Mouse (Mus musculus): ENCODE measurements around the gene Micall1.

Micall1 gene

DNA sequence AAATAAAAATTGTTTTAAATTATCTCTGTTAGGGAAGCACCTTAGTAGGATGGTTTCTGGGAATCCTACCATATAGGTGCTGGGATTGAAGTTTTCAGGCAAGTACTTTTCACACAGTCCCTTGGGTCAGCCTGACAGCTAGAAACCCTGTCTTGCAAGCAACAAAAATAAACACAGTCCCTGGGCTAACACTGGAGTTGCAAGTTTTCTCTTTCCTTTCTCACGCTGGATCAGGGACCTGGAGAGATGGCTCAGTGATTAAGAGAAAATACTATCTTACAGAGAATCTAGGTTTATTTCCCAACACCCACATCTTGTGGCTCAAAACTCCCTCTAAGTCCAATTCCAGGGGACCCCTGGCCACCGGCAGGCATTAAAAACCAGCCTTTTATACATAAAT is 11.6 kb upstream of the Micall1 start:
- in situ Hi-C loops (cut with MboI, MseI) = no loop called here

DNA sequence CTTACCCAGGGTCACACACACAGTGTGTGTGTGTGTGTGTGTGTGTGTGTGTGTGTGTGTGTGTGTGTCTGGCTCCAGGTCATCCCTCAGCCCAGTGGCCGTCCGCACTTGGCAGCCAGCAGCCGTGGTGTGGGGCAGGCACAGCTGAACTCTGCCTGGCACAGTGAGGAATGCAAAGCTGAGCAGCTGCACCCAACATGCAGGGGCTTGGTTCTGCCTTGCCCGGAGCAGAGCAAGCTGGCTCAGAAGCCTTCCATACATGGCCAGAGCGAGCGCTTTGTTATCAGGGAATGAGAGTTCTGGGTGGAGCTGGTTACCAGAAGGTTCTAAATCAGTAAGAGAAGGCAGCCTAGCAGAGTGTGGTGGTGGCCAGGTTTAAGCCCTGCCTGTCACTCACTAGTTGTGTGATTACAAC is 11.1 kb upstream of the Micall1 start:
- in situ Hi-C loops (cut with MboI, MseI) = no loop called here

DNA sequence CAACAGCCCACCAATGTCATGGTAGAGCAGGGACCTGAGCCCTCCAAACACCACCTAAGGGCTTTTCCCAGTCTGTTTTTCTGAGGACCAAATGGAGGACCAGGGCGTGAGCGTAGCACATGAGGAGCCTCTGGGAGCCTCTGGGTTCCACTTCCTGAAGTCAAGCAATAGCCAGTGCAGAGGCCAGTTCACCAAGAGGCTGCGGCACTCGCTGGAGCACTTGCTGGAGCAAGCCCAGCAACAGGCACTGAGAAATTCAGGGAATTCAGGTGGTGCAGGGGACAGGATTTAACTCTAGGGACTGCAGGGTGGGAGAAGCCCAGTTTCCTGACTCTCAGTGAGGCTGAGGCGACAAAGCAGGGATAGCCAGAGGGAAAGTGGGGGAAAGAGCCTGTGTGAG is 10.5 kb upstream of the Micall1 start:
- in situ Hi-C loops (cut with MboI, MseI) = no loop called here

DNA sequence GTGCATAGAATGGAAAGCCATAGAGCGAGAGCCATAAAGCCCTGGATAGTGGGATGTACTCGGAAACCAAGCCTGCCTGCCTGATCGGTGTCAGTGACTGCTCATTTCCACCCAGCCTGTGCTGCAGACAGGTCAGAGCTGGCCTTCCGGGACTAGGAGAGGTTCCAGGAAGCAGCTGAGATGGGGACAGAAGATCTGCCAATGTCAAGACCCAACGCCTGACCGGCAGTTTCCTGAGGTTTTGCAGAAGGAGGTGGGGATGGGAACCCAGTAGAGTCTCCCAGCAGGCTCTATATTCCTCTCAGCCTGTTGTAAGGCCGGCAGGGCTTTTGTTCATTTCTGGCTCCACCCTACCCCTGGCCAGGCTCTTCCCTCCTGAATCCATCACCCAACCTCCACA is 9.8 kb upstream of the Micall1 start:
- in situ Hi-C loops (cut with MboI, MseI) = no loop called here

DNA sequence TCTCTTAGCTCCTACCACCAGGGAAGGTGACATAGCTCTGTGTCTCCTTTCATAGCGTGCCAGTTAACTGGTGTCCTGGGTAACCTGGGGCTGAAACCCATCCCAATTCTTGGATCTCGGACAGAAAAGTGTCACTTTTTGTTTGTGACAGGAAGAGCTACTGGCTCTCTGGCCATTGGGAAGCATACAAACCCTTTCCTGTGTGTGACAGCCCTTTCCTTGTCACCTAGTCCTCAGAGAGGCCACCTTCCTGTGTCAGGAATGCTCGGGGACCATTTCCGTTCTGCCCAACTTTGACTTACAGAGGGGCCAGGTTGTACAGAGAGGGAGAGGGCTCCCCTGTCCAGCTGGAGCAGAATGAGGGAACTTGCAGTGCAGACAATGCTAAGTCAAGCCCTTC is 9.2 kb upstream of the Micall1 start:
- in situ Hi-C loops (cut with MboI, MseI) = no loop called here

DNA sequence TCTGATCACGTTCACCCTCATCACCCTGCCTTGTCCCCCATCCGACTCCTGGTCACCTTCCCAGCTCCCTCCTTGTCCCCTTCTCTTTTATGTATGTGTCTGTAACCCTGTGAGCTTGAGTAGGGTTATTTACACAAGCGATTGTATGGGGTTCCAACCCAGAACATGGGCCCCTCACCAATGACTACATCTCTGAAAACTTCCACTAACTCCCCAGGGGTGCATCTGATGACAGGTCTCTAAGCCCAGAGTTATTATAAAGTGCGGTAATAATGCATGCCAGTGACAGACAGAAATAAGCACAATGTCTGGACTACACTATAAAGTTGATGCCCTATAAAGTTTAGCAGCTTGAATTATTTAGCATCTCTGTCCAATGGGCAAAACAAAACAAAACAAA is 8.3 kb upstream of the Micall1 start:
- in situ Hi-C loops (cut with MboI, MseI) = no loop called here

DNA sequence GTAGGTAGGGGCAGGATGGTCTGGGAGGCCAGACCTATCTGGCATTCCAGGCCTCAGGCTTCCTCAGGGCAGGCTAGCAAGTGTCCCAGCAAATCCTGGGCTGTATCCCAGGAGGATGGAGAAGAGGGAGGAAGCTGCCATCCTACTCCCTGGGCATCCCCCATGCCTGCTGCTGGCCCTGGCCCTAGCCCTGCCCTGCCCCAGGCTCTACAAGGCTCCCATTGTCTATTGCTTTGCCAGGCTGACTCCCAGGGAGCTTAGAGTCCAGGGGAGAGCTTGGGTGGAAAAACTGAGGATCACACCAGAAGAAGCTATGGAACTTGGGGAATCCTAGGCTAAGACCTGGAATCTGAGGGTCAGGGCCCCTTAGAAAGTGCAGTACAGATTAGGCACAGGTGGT is 7.2 kb upstream of the Micall1 start:
- in situ Hi-C loops (cut with MboI, MseI) = no loop called here

DNA sequence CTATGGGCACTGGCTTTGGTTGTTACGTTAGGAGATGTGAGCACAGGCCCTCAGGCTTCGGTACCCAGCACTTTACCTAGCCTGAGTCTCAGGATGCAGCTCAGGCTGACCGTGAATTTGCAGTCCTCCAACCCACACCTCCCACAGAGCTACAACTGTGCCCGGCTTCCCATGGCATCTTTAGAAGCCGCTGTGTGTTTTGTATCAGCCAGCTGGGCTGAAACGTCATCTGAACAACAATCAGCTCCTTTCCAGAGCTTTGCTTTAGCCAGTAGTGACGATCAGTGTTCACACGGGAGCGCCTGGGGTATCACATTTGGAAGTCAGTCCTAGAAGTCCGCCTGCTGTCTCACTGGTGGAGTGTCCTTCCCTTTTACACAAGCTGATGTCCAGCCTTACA is 5.4 kb upstream of the Micall1 start:
- in situ Hi-C loops (cut with MboI, MseI) = no loop called here

DNA sequence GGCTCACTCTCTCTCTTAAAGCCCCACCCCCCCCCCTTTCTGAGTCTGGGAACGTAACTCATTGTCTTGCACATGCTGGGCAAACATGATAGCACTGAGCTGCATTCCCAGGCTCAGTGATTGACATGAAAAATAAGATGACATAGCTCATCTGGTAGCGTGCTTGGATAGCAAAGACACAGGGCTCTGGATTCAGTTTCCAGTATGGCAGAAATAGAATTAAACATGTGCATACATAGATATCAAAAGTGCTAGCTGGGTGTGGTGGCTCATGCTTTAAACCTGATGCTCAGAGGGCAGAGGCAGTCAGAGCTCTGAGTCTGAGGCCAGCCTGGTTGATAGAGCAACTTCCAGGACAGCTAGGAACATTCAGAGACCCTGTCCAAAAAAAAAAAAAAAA is 2.9 kb upstream of the Micall1 start:
- in situ Hi-C loops (cut with MboI, MseI) = no loop called here

DNA sequence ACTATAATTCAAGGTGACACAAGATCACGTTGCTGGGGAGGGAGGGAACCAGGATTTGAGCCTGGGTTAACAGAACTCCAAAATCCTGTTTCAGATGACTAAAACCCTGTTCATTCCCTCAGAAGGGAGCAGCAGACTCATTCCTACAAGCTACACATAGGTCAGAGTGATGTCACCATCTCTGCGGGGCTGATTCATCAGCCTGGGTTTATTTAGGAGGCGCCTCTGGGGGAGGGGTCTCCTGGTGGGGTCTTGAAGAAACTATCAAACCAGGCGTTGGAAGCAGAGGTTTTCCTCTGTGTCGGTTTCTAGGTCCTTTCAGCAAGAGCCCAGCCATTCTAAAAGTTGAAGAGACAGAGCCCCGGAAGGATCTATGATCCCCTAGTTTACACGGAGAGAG is 732 bp upstream of the Micall1 start:
- in situ Hi-C loops (cut with MboI, MseI) = no loop called here

DNA sequence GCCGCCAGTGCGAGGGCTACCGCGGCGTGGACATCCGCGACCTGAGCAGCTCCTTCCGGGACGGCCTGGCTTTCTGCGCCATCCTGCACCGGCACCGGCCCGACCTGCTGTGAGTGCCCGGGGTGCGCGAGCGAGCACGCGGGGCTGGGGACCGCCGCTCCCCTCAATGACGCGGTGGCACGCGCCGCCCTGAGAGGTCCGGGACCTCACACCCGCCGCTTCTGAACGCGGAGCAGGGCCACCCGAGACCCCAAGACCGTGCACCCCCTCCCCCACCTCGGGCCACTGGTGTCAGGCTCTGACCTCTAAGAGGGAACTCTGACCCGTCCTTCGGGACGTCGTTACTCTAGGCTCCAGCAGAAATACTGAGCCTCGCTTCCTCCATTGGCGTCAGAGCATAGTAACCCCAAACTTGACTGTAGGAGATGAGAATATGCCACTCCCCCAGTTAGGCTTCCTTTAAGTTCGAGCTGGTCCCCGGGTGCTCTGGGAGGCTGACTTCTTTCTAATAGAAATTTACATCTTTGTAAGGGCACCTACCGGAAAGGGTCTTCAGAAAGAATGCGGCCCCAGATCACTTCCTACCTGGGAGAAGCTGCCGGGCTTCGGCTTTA is 730 bp downstream of the Micall1 start:
- in situ Hi-C loops (cut with MboI, MseI) = no loop called here

DNA sequence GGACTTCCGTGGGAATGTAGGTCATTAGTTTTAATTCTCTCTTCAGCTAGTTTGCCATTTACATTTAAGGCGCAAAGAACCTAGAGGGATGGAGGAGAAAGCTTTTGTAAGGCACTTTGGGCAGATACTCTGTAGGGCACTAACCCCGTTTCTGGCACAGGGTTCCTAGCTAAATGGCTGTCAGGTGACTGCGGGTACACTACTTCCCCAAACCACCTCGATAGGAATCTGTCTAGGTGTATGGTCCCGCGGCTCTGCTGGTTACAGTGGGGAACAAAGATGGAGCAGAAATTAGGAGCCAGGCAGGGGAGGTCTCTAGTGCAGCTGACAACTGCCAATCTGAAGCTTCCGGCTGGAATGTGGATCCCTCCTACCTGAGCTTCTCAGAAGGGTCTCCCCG is 1.3 kb downstream of the Micall1 start:
- in situ Hi-C loops (cut with MboI, MseI) = no loop called here

DNA sequence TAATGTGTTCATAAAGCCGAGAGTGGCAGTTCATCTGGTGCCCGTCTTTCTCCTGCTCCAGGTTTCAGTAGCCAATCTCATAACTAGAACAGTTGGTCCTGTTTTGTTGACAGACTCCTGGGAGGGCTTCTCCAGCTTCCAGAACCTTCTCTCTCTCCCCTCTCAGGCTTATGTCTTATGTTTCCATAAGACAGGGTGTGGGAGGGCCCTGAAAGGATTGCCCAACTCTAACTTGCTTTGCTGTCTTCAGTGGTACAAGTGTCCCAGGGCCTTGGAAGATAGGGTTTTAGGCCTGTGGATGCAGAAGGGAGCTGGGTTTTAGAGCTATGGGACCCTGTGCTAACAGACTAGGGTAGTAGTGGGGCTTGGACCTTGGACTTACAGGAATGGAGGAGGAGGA is 1.8 kb downstream of the Micall1 start:
- in situ Hi-C loops (cut with MboI, MseI) = no loop called here

DNA sequence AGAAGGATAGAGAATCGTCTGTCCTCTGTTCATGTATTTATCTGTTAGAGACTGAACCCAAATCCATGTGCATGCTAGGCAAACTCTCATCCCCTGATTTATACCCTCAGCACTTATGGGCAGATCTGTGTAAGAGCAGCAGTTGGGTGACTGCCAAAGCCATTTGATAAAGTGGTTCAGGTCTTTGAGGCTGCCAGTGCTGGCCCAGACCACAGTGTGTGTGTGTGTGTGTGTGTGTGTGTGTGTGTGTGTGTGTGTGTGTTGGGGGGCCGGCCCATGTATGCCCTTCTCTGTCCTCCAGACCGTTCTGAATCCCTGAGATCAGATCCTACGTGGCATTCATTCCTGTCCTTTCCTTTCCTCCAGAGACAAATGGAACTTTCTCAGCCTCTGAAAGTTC is 3.1 kb downstream of the Micall1 start:
- in situ Hi-C loops (cut with MboI, MseI) = no loop called here

DNA sequence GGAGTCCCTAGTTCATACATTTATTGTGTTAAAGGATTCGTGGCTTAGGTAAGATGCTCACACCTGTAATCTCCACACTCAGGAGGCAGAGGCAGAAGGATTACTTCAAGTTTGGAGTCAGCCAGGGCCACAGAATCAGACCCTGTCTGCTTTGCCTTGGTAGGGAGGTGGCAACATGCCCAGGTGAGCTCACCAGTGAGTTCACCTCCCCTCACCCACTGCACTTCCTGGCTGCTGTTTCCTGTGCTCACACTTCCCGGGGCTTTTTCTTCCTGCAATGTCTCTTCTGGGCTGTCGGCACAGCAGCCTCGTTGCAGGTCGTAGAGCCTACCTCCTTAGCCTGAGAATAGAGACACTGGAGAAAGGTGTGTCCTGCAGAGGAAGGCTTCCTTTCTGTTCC is 6.6 kb downstream of the Micall1 start:
- in situ Hi-C loops (cut with MboI, MseI) = no loop called here

DNA sequence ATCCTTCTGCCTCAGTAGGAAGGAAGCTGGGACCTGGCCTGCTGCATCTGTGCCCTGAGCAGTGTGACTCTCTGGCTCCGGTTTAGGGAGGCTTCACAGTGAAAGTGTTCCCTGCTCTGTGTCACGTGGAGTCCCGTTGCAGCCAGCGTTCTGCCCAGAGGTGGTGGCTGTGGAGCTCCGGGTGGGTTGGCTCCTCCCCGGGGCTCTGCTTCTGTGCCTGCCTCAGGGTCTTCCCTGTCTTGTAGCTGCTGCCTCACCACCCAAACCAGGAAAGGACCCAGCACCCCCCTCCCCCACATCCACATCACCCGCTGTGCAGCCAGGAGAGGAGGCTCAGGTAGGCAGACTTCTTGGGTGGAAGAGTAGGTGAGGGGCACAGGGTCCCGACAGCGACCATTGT is 10.8 kb downstream of the Micall1 start:
- in situ Hi-C loops (cut with MboI, MseI) = no loop called here

DNA sequence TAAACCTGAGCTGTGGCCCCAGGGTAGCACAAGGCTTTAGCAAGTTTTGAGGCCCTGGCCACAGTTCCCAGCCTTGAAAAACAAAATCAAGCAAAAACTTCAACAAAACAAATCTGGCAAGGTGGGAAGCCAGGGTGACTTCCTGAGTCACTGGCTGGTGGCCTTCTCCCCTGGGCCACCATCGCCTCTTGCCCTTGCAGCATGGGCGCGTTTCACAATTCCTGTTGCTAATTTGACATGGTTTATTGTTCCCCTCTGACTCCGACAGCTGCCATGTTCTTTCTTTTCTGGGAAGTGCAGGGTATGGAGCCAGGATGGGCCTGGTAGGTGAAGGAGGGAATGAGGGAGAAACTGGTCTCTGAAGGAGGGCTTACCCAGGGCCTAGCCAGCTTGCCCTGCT is 13.4 kb downstream of the Micall1 start:
- in situ Hi-C loops (cut with MboI, MseI) = no loop called here

DNA sequence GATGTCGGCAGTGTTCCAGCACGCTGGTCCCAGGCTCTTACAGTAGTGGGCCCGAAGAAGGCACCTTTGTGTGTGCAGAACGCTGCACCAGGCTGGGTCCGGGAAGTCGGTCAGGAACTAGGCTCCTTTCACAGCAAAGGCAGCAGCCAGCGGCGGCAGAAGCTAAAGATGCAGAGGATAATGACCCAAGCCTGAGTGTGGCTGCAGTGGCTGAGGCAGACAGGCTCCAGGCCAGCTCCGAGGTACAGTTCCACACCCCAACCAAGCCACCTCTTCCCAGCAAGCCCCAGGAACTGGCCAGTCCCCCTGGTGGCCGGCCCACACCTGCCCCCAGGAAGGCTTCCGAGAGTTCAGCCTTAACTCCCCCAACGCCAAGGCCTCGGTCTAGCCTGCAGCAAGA is 13.8 kb downstream of the Micall1 start:
- in situ Hi-C loops (cut with MboI, MseI) = no loop called here

DNA sequence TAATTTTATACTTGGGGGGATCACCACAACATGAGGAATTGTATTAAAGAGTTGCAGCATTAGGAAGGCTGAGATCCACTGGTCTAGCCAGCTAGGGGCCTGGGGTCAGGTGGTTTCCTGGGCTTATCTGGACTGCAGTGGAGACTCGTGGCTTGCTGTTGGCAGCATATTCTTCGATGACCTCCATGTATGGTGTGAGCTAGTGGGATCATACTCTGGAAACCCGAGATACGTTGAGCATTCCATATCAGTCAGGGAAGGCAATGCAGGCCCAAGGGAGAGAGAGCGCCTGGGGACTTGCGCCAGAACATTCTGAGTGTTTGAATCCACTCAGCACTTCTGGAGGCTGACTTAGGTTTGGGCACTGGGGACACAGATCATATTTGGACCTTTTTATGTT is 15.1 kb downstream of the Micall1 start:
- in situ Hi-C loops (cut with MboI, MseI) = no loop called here

DNA sequence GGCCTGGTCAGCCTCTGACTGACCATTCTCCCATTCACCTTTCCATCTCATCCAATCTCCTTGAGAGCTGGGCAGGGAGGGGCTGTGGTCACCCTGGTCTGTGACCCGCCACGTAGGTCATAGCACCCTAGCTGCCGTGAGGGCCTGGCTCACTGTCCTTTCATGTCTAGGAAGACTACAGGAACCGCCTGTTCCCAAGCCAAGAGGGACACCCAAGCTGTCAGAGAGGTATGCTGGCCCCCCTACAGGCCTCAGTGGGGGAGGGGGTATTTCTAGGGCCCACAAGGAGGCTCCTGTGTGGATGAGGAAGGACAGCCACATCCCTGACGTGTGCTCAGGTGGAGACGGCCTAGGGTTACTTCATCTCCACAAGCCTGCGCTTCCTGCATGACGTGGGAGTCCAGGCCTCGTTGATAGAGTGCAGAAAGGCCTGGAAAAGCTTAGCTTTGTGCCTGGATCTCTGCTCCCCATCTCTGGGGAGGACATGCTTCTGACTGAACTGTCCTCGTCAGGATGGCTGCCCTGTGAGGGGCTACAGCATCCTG is 15.7 kb downstream of the Micall1 start:
- in situ Hi-C loops (cut with MboI, MseI) = no loop called here

DNA sequence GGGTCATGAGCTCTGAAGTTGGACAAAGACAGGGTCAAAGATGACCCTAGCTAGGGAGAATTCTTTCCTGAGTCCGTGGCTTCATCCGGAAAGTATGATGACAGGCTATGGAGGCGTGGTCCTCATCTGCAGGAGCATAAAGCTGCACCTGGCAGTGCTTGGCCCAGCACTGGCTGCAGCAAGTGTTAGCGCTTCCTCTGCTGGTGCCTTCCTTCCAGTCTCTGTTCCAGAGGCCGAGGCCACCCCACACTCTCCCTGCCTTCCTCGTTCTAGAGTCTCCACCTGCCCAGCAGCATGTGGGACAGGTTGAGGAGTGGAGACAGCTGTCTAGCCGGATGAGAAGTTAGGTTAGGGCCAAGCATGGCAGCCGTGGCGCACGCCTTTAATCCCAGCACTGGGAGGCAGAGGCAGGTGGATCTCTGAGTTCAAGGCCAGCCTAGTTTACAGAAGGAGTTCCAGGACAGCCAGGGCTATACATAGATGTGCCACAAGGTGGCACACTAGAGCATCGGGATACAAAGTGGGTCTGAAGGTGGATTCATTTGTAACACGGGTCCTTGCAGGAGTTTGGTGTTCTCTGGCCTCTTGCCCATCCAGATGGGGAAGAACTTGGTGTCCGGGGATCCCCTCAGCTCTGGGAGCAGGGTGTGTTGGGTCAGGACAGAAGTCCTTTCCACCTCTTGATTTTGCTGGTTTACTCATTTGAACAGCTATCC is 17.7 kb downstream of the Micall1 start:
- in situ Hi-C loops (cut with MboI, MseI) = no loop called here

DNA sequence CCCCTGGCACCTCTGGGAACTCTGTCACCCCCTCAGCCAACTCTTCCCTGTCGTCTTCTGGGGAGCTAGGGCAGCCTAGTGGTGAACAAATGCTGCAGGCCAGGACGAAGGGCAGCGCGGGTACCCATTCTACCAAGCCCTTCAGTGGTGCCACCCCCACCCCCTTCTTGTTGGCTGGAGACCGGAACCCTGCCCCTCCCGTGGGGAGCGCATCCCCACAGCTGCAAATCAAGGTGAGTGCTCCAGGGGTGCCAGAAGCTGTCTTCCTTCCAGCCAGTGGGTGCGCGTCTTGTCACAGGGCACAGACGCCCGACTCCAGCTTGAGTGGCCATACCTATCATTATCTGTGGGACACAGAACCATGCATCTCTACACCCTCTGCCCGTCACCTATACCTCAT is 18.4 kb downstream of the Micall1 start:
- in situ Hi-C loops (cut with MboI, MseI) = no loop called here

DNA sequence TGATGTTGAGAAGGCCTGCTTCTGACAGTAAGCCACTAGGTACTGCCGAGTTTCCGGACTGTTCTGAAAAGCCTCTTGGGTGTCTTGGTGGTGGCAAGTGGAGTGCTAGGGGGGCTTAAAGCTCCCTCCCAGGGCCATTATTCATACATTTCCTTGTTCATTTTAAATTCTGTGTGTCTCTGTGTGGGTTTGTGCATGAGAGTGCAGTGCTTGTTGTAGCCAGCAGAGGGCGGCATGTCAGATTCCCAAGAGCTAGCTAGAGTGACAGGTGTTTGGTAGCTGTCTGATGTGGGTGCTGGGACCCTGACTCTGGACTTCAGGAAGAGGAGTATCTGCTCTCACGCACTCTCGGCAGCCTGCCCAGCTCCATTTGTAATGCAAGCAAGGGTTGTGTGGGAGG is 19.5 kb downstream of the Micall1 start:
- in situ Hi-C loops (cut with MboI, MseI) = no loop called here

DNA sequence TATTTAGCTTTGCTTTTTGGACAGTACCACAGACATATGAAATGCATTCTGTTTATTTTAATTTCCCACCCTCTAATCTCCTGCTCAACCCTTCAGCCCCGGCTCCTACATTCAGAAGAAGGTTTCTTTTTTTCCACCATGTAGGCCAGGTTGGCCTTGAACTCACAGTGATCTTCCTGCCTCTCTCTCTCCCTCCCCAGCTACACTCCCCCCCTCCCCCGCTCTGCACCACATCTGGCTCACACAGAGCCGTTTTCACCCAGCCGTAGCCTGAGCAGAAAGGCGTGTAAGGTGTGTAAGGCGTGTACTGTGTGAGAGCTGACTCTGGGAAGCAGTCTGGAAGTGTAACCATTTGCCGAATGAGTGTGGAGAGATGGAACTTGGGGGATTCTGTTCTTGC is 20.6 kb downstream of the Micall1 start:
- in situ Hi-C loops (cut with MboI, MseI) = no loop called here

All from T-helper 17 cell (primary cell).